Mouse (Mus musculus): ENCODE results near the gene Elmo1. TPM values are rescaled to one million over a fixed set of nuclear protein-coding genes. Genes with fewer than 3 reads are reported as not detected.

Elmo1 gene
- total RNA-seq, 4 experiments from 2014 or later, result 7.0 to 9.4 (median 7.7) TPM

- no peak for DNase-seq (ENCODE audit: low spot score)
Observed at GRCm38 (mm10) chr13:20157059-20157458, 66.7 kb downstream of the Elmo1 start.

DNA sequence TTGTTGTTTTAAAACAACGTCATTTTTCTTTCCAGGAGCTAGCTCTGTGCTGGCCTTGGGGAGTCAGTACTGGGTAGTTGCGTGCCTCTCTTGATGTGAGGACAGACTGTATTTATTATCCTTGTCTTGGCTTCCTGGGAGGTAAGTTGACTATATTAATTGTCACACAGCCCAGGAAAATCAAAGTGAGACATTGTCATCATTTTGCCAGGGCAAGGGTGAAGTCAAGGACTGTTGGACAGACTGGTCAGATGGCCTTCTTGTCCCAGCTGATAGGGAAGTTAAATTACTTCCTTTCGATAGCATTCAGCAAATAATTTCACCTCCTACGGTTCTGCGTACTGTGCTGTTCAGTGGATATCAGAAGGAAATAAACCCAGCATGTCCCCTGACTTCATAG is 67.1 kb downstream of the Elmo1 start:
- no peak for DNase-seq (ENCODE audit: low spot score)

- no peak for DNase-seq (ENCODE audit: low spot score)
Observed at GRCm38 (mm10) chr13:20163339-20163954, 73.1 kb downstream of the Elmo1 start.

DNA sequence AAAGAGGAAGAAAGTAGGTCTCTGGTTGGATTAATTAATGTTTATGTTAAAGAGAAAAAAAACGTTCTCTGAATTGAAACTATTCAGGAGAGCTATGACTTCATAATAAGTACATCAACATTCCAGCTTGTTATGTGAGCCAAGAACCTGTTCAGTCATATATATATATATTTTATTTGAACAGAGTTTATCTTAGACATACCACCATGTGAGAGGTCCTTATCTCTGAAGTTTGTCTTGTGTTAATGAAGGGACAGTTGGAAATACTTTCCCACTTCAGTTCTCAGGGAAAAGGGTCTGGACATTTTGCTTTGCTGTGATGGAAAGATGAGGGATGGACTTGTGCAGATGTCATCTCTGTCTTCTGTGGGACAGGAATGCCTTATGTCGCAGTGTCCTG is 74.4 kb downstream of the Elmo1 start:
- no peak for DNase-seq (ENCODE audit: low spot score)

- DNase-seq (ENCODE audit: low spot score), result peak; percentile 65
Observed at GRCm38 (mm10) chr13:20173987-20174654, 83.7 kb downstream of the Elmo1 start.

DNA sequence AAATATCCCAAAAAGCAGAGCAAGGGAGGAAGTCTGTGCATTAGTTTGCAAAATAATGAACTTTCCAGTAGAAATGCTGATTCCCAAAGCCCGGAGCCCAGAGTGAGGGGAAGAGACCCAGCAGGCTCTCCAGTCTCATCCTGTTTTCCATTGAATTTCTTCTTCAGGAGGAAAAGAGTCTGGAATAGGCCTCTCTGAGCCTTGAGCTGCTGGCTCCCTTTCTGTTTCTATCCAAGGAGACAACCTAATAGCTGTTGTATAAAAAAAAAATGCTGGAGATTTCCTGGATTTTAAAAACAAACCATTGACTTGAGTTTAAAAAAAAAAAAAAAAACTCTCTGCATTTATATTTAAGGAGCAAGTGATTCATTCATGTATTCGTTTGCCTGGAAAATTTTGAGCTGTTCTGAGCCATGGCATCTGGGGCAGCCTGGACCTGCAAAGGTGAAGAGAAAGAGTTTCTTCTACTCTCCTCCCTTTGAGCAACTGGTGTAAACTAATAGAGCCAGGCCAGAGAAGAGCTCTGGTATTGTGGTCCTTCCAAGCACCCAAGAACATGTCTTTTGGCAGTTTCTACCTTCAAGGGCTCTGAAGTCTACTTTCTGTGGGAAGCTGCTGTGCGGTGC is 84.4 kb downstream of the Elmo1 start:
- DNase-seq (ENCODE audit: low spot score), result no peak

DNA sequence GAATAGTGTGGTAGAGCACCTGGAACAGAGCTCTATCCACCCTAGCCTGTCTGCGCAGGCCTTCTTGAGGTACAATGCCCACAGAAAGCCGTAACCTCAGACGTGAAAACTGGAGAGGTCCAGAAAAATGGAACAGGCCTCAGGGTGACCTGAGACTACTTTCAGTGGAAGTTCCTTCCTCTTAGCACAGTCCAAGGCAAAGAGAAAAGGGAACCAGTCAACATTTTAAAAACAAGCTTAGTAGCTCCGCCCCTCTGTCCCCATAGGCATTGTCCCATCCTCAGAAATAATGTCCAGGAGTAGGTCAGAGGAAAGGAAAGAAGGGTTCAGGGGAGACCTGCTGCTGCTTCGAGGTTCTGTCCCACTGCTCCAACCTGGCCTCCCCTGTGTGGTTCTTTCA is 90.3 kb downstream of the Elmo1 start:
- no peak for DNase-seq (ENCODE audit: low spot score)

DNA sequence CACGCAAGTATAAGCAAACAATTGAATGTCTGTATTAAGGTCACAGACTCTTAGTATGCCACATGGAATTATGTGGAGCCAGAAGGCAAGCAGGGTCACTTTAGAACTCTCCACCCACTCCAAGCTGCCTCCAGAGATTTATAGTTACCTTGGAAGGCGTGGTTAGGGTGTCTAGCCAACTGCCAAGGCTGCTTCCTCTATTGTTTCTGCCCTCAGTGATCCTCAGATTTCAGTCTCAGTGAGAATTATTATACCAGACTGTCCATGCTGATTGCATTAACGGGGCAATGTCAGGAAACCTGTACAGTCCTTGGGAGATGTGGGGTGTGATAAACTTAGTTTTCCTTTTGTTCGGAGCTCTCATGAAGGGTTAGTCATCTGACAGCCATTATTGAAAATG is 90.9 kb downstream of the Elmo1 start:
- peak; percentile 79 for DNase-seq (ENCODE audit: low spot score)

DNA sequence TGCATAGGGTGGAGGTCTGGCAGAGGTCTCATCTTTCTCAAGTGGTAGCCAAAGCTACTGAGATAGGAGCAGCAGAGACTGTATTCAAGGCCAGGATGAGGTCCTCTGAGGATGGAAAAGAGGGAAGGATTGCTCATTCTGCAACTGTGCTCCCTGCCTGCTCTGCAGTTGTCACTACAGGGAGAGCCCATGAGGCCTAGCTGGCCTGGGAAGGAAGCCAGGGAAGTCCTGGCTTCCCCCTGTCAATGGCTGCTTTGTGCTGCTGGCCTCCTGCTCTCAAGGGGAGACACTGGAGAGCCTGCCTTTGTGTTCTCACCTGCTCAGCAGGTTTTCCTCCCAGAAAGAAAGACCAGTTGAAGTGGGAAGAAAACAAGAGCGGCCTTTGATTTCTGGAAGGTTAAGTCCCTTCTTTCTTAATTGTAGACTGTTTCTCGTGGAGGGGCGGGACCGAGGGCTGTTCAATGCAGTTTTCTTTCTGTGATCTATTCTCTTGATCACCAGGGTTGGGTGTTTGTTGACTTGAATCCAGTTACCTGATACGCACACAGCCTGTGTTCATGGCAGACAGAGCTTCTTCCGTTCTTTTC is 91.9 kb downstream of the Elmo1 start:
- no peak for DNase-seq (ENCODE audit: low spot score)

- no peak for DNase-seq (ENCODE audit: low spot score)
Observed at GRCm38 (mm10) chr13:20183512-20184238, 93.3 kb downstream of the Elmo1 start.

GRCm38 (mm10) chr13:20184239-20185033 is 94.0 kb downstream of the Elmo1 start:
- peak; percentile 53 for DNase-seq (ENCODE audit: low spot score)

DNA sequence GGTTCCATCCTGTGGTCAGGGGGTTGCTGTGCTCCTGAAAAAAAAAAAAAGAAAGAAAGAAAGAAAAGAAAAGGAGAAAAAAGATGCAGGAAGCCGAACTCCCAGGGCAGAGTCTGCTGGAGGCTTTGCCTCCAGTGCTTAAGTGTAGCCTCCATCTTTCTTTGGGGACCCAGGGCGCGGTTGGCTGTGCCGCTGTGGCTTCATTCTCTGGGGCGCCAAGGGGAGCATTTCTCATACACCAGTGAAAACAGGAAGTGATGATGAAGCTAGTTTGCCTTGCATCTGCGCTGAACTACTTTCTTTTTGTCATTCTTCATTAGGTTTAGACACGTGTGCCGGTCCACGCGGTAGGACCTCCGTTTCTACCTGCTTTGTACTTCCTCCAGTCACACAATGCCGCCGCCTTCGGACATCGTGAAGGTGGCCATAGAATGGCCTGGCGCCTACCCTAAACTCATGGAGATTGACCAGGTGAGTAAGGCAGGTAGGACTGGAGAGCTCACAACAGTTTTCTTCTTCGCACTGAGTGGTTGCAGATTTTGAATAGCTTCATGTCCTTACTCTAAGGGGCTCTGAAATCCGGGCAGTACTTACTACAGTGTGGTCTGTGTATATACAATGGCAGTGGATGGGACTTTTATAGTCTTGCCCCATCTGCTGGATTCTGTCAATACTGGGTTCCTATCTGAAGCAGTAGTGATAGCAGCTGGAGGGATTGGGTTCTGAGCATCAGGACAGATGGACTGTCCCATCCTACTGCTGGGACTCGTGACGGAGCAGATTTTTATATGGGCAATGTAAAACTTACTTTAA is 94.8 kb downstream of the Elmo1 start:
- DNase-seq (ENCODE audit: low spot score), result no peak

GRCm38 (mm10) chr13:20185847-20186213 is 95.4 kb downstream of the Elmo1 start:
- DNase-seq (ENCODE audit: low spot score), result no peak

- DNase-seq (ENCODE audit: low spot score), result peak; percentile 47
Observed at GRCm38 (mm10) chr13:20187647-20188046, 97.3 kb downstream of the Elmo1 start.

DNA sequence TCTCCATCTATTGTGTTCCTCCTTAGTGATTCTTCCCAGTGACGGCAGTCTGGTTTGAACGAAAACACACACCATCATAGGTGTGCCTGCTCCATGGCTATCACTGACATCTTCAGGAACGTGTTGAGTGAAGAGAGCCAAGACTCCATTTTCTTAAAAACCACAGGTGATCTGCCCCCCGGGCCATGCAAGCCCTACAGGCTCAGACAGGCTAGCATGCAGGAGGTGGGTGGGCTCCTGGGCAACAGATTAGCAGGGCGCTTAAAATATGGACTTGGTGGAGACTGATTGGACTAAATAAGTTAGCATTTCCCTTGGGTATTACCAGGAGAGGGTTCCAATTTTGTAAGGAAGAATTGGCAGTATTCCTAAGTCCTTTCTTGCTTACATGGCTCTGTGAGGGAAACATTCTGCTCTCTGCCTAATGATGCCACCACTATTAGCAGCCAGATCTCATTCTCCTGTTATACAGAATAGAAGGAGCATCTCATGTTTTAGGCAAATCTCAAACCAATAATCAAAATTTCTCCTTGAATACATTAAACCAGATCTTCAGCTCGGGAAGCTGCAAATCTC is 101.7 kb downstream of the Elmo1 start:
- DNase-seq (ENCODE audit: low spot score), result no peak

DNA sequence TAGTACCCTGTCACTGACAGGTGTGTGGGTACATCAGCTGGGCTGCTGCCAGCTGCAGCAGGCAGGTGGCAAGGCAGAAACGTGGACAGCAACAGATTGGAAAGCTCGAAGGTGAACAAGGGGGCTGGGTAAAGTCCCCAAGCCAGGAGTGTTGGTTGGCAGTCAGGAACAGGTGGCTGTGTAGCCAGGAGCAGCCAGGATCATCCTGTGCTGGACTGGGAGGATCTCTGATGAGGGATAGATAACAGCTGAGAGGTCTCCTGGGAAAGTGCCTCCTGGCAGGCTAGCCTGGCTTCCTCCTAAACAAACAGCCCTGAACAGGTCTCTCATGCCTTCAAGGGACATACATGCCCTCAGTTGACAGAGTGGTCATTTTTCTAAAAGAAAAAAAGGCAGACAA is 110.2 kb downstream of the Elmo1 start:
- DNase-seq (ENCODE audit: low spot score), result no peak

DNA sequence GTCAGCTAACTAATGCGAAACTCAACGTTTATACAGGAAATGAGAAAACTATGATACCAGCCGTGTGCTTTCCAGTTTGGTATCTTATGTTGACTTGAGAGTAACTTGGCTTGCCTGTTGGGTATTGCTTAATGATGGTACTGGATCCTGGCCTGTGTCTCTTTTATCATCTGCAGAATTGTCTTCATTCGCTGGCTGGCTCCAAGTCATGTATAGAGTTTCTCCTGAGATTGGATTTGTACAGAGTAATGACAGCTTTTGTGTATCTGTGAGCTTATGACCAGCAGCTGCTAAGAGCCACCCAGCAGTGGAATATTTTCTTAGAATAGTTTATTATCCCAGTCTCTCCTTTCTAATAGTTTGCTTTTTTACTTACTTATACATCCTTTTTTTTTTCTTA is 112.2 kb downstream of the Elmo1 start:
- no peak for DNase-seq (ENCODE audit: low spot score)

- DNase-seq (ENCODE audit: low spot score), result no peak
Observed at GRCm38 (mm10) chr13:20204165-20204564, 113.8 kb downstream of the Elmo1 start.

- DNase-seq (ENCODE audit: low spot score), result no peak
Observed at GRCm38 (mm10) chr13:20205007-20205745, 114.8 kb downstream of the Elmo1 start.
